Mouse (Mus musculus): ENCODE measurements around the gene Adora2a.
"Not testable (repeated sequence)": the region's sequence is repeated elsewhere in the genome, so short reads cannot be mapped to it uniquely, and the experiment has no call there.

Gene Adora2a

GRCm38 (mm10) chr10:75344563-75344962 lies 27.9 kb downstream of the Adora2a start:
- DNase-seq (ENCODE audit: low read depth, low spot score): not testable (repeated sequence)

GRCm38 (mm10) chr10:75345265-75345664 lies 28.6 kb downstream of the Adora2a start:
- DNase-seq (ENCODE audit: low read depth, low spot score): no peak

- DNase-seq (ENCODE audit: low read depth, low spot score): no peak
These were observed 33.9 kb downstream of the Adora2a start for GRCm38 (mm10) chr10:75350564-75350963.

- DNase-seq (ENCODE audit: low read depth, low spot score): no peak
These were observed 35.9 kb downstream of the Adora2a start for GRCm38 (mm10) chr10:75352541-75352940.

GRCm38 (mm10) chr10:75353838-75354241 lies 37.2 kb downstream of the Adora2a start:
- peak; percentile 61 for DNase-seq (ENCODE audit: low read depth, low spot score)

- DNase-seq (ENCODE audit: low read depth, low spot score): no peak
These were observed 38.7 kb downstream of the Adora2a start for GRCm38 (mm10) chr10:75355341-75355740.

GRCm38 (mm10) chr10:75364214-75364690 lies 47.6 kb downstream of the Adora2a start:
- DNase-seq (ENCODE audit: low read depth, low spot score): peak; percentile 15

GRCm38 (mm10) chr10:75364796-75365195 lies 48.1 kb downstream of the Adora2a start:
- DNase-seq (ENCODE audit: low read depth, low spot score): peak; percentile 38

- peak; percentile 63 for DNase-seq (ENCODE audit: low read depth, low spot score)
These were observed 48.6 kb downstream of the Adora2a start for GRCm38 (mm10) chr10:75365231-75365633.

- DNase-seq (ENCODE audit: low read depth, low spot score): not testable (repeated sequence)
These were observed 57.1 kb downstream of the Adora2a start for GRCm38 (mm10) chr10:75373655-75374351.

GRCm38 (mm10) chr10:75378688-75379087 lies 62.0 kb downstream of the Adora2a start:
- DNase-seq (ENCODE audit: low read depth, low spot score): no peak

Measured in CD4-positive, CD25-positive, alpha-beta regulatory T cell, adult 2 months (primary cell).